Mouse (Mus musculus) hindbrain, embryonic 10.5 days (tissue): ENCODE measurements around the gene Cd300ld3. TPM values are rescaled to one million over a fixed set of nuclear protein-coding genes. Genes with fewer than 3 reads are reported as not detected.
"Not testable (repeated sequence)": the region's sequence is repeated elsewhere in the genome, so short reads cannot be mapped to it uniquely, and the experiment has no call there.

Experiments used
- DNase-seq: peaks from one replicate; pipeline ENCODE4 v3.0.0-alpha.2; 2017; ENCODE audit warnings: low spot score
- H3K27ac ChIP-seq: fragments of 300-500 bp; sonication (generic); 2 replicates; pipeline ENCODE4 v1.5.1; 2016; ENCODE audit warnings: mild to moderate bottlenecking, moderate library complexity
- H3K27me3 ChIP-seq: fragments of 300-500 bp; sonication (generic); 2 replicates; pipeline ENCODE4 v1.6.1; 2016; ENCODE audit warnings: mild to moderate bottlenecking; ENCODE audit not compliant: poor library complexity, insufficient read depth, severe bottlenecking
- H3K36me3 ChIP-seq: fragments of 300-500 bp; sonication (generic); 2 replicates; pipeline ENCODE4 v1.6.1; 2016; ENCODE audit warnings: mild to moderate bottlenecking, moderate library complexity
- H3K4me1 ChIP-seq: fragments of 300-500 bp; sonication (generic); replicated peaks from 2 replicates; pipeline ENCODE4 v1.6.1; 2016; ENCODE audit warnings: mild to moderate bottlenecking
- H3K4me3 ChIP-seq: fragments of 300-500 bp; sonication (generic); 2 replicates; pipeline ENCODE4 v1.5.1; 2016; ENCODE audit warnings: mild to moderate bottlenecking, moderate library complexity
- H3K9me3 ChIP-seq: fragments of 300-500 bp; sonication (generic); 2 replicates; pipeline ENCODE4 v1.6.1; 2016; ENCODE audit warnings: mild to moderate bottlenecking, moderate library complexity
- WGBS: fragments of 180-500 bp; shearing (Covaris S2); methylation state at CpG from one replicate; pipeline ENCODE4 v1.1.7; 2016; 5-methylcytosine and 5-hydroxymethylcytosine counted together
- polyA plus RNA-seq: library from polyadenylated mRNA; unstranded; fragments of >200 nt; fragmentation: Nextera tagmentation; extraction: Ambion mirVana; gene quantifications from 2 replicates; pipeline ENCODE4 v1.2.1, GENCODE M21; 2016

Gene Cd300ld3
- polyA plus RNA-seq, 1 experiment from 2014 or later = not detected

DNA sequence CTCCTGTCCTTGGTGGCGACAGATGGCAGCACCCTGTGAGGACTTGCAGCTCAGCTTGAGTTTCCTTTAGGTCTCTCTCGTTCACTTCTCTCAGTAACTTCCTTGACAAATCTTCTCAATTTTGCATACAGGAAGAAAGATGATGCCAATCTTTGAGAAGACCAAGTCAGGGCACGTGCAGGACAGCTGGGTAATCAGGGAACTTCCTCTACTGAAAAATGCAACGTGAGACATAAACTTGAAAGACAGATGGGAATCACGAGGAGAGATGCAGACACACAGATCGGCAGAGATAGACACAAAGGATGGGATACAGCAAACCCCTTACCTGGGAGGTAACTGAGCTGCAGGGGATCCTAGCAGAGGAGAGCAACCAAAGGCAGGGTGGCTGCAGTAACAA is 10.5 kb downstream of the Cd300ld3 start, which contains the start of gene Cd300ld5:
Gene Cd300ld5, minus strand, starts transcription at position 101 of the 400 bp plus-strand sequence.
- H3K4me3 ChIP-seq, H3K9me3 ChIP-seq, DNase-seq, H3K27me3 ChIP-seq, H3K4me1 ChIP-seq, H3K36me3 ChIP-seq, H3K27ac ChIP-seq: not testable (repeated sequence)
- no CpG with 5 or more reads among the region's 6 CpGs for WGBS

GRCm38 (mm10) chr11:115026912-115027311 is 21.3 kb downstream of the Cd300ld3 start, which contains the start of gene Cd300ld4:
Gene Cd300ld4, minus strand, starts transcription at chr11:115027012.
- no CpG with 5 or more reads among the region's 6 CpGs for WGBS
- not testable (repeated sequence) for H3K36me3 ChIP-seq, H3K4me1 ChIP-seq, H3K4me3 ChIP-seq, DNase-seq, H3K27me3 ChIP-seq, H3K9me3 ChIP-seq, H3K27ac ChIP-seq

DNA sequence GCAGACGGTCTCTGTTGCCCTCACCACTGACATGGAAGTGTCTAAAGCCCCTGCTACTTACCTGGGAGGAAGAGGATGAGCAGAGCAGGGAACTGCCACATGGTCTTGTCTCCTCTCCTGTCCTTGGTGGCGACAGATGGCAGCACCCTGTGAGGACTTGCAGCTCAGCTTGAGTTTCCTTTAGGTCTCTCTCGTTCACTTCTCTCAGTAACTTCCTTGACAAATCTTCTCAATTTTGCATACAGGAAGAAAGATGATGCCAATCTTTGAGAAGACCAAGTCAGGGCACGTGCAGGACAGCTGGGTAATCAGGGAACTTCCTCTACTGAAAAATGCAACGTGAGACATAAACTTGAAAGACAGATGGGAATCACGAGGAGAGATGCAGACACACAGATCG is 32.1 kb downstream of the Cd300ld3 start, which contains the start of gene Cd300ld2:
Gene Cd300ld2, minus strand, starts transcription at position 101 of the 400 bp plus-strand sequence.
- no CpG with 5 or more reads among the region's 7 CpGs for WGBS
- not testable (repeated sequence) for H3K4me1 ChIP-seq, H3K4me3 ChIP-seq, H3K36me3 ChIP-seq, H3K27me3 ChIP-seq, DNase-seq, H3K27ac ChIP-seq, H3K9me3 ChIP-seq

DNA sequence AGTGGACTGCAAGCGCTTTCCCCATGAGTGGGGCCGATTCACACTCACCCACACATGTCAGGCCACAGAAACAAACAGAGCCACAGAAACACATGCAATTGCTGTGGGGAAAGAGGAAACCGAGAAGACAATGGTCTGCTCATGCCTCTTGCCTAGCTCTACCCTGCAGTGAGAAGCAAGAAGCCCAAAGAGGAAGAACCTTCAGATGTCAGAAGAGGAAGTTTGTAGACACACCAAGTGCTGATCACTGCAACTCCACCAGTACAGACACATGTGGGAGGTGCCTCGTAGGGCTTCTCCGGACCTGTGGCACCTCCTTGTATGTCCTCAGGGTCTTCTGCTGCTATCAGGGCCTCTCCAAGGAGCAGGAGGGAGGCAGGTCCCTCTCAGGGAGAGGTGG is 44.1 kb downstream of the Cd300ld3 start:
- no peaks in the 10 kb centered on the region for H3K36me3 ChIP-seq
- DNase-seq = no peak
- no peak overlapping the region for H3K4me3 ChIP-seq
- H3K27me3 ChIP-seq = no peaks in the 10 kb centered on the region
- 92% methylated on average over 5 of the region's 5 CpGs for WGBS
- H3K4me1 ChIP-seq = no peaks in the 10 kb centered on the region
- no peaks in the 10 kb centered on the region for H3K9me3 ChIP-seq
- no peak overlapping the region for H3K27ac ChIP-seq

DNA sequence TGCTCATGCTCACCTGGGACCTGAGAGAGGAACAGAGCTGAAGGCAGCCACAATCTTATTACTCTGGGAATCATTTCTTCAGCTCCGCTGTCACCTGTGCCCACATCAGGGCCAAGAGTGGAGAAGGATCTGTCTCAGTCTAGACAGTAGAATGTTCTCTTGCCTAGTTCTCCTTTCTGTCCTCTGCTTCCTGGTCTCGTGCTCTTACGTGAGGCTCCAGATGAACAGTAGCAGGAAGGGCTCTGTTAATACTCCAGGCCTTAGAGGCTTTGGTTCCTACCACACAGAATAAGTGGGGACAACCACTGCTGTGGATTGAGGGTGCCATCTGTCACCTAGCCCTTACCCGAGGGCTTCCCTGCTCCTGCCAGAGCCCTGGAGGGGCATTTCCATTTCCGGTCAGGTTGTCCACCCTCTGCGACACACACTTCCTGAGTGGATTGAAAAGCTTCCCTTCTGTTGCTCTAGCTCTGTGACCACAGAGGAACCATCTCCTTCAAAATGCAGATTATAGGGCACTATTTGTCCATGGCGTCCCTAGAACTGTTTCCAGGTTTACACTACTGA is 46.7 kb downstream of the Cd300ld3 start, which contains the start of gene Cd300c2:
Gene Cd300c2, minus strand, starts transcription at position 407 of the 567 bp plus-strand sequence.
- no peak for DNase-seq
- H3K27me3 ChIP-seq = no peaks in the 10 kb centered on the region
- no peaks in the 10 kb centered on the region for H3K4me1 ChIP-seq
- H3K36me3 ChIP-seq = no peaks in the 10 kb centered on the region
- H3K27ac ChIP-seq = no peak within 1 kb of the TSS
- H3K4me3 ChIP-seq = no peak within 1 kb of the TSS
- WGBS = 85% methylated on average over 7 of the region's 7 CpGs
- H3K9me3 ChIP-seq = no peaks in the 10 kb centered on the region

Other genes starting within 250 kb of the Cd300ld3 start
- gene Gpr142, start 249.5 kb downstream of the Cd300ld3 start, polyA plus RNA-seq = 0.37 and 0.77 TPM in 2 replicates
- 31.5 and 42.9 TPM in 2 replicates for gene Gprc5c, start 197.3 kb downstream of the Cd300ld3 start, polyA plus RNA-seq
- gene Cd300a, start 158.4 kb downstream of the Cd300ld3 start, polyA plus RNA-seq = 0.81 and 1.0 TPM in 2 replicates
- 0.05 and 0.06 TPM in 2 replicates for gene Cd300lb, start 114.0 kb downstream of the Cd300ld3 start, polyA plus RNA-seq
- not detected in 2 replicates for gene Cd300c, start 79.3 kb downstream of the Cd300ld3 start, polyA plus RNA-seq
- 0.08 TPM in 1 of 2 replicates, not detected in the other for gene Cd300ld, start 58.5 kb downstream of the Cd300ld3 start, polyA plus RNA-seq
- gene Cd300c2, start 46.5 kb downstream of the Cd300ld3 start, polyA plus RNA-seq = 0.76 and 1.1 TPM in 2 replicates
- not detected in 2 replicates for gene Cd300ld2, start 32.2 kb downstream of the Cd300ld3 start, polyA plus RNA-seq
- gene Cd300ld4, start 21.4 kb downstream of the Cd300ld3 start, polyA plus RNA-seq = not detected in 2 replicates
- gene Cd300ld5, start 10.6 kb downstream of the Cd300ld3 start, polyA plus RNA-seq = not detected in 2 replicates
- gene Cd300e, start 13.8 kb upstream of the Cd300ld3 start, polyA plus RNA-seq = not detected in 2 replicates
- 0.44 and 1.4 TPM in 2 replicates for gene Rab37, start 43.0 kb upstream of the Cd300ld3 start, polyA plus RNA-seq
- 0.11 TPM in 1 of 2 replicates, not detected in the other for gene Cd300lf, start 85.6 kb upstream of the Cd300ld3 start, polyA plus RNA-seq
- 39.6 and 49.8 TPM in 2 replicates for gene Slc9a3r1, start 114.9 kb upstream of the Cd300ld3 start, polyA plus RNA-seq
- 6.9 and 10.6 TPM in 2 replicates for gene Tmem104, start 139.1 kb upstream of the Cd300ld3 start, polyA plus RNA-seq
- gene Nat9, start 139.4 kb upstream of the Cd300ld3 start, polyA plus RNA-seq = 18.7 and 24.3 TPM in 2 replicates
- 0.14 and 0.18 TPM in 2 replicates for gene Grin2c, start 218.8 kb upstream of the Cd300ld3 start, polyA plus RNA-seq
- gene Fdxr, start 228.6 kb upstream of the Cd300ld3 start, polyA plus RNA-seq = 17.7 TPM in 2 replicates
- gene Fads6, start 249.3 kb upstream of the Cd300ld3 start, polyA plus RNA-seq = 0.27 and 0.47 TPM in 2 replicates